Mouse (Mus musculus) mouse embryonic stem cell (cell line): ENCODE measurements around the gene Bcl2l11.

Source experiments
- in situ Hi-C, 2 experiments: fragments of 300-500 bp; cut with MboI; formaldehyde crosslinking; loops; 1 replicate in 1 of 2; 3 replicates in 1 of 2; pipeline ENCODE4 v1.14.3; 2019 to 2020; ENCODE audit warnings: low sequenced_read_pairs in 2 of 2, low pct_unique_long_range_greater_than_20kb in 1 of 2, mixed read lengths in 1 of 2; ENCODE audit not compliant: unreplicated experiment in 1 of 2

Bcl2l11 gene

GRCm38 (mm10) chr2:128134474-128134873 is 8.6 kb downstream of the Bcl2l11 start:
- in situ Hi-C loops: no loop called here

GRCm38 (mm10) chr2:128134948-128135347 is 9.1 kb downstream of the Bcl2l11 start:
- in situ Hi-C loops: no loop called here

- in situ Hi-C loops: no loop called here
Observed at GRCm38 (mm10) chr2:128136769-128137433, 11.1 kb downstream of the Bcl2l11 start.

GRCm38 (mm10) chr2:128137480-128138276 is 11.8 kb downstream of the Bcl2l11 start:
- in situ Hi-C loops: no loop called here

GRCm38 (mm10) chr2:128138924-128139323 is 13.1 kb downstream of the Bcl2l11 start:
- in situ Hi-C loops: no loop called here

- in situ Hi-C loops: no loop called here
Observed at GRCm38 (mm10) chr2:128139781-128140180, 13.9 kb downstream of the Bcl2l11 start.

GRCm38 (mm10) chr2:128140183-128140582 is 14.3 kb downstream of the Bcl2l11 start:
- in situ Hi-C loops: no loop called here

GRCm38 (mm10) chr2:128143992-128144391 is 18.2 kb downstream of the Bcl2l11 start:
- in situ Hi-C loops: no loop called here

GRCm38 (mm10) chr2:128145433-128145832 is 19.6 kb downstream of the Bcl2l11 start:
- in situ Hi-C loops: no loop called here

- in situ Hi-C loops: no loop called here
Observed at GRCm38 (mm10) chr2:128149596-128149995, 23.8 kb downstream of the Bcl2l11 start.

GRCm38 (mm10) chr2:128152211-128152610 is 26.4 kb downstream of the Bcl2l11 start:
- in situ Hi-C loops: no loop called here

- in situ Hi-C loops: no loop called here
Observed at GRCm38 (mm10) chr2:128152845-128153550, 27.2 kb downstream of the Bcl2l11 start.

GRCm38 (mm10) chr2:128153551-128153910 is 27.7 kb downstream of the Bcl2l11 start:
- in situ Hi-C loops: no loop called here

- in situ Hi-C loops: no loop called here
Observed at GRCm38 (mm10) chr2:128155412-128156066, 29.7 kb downstream of the Bcl2l11 start.

GRCm38 (mm10) chr2:128156067-128156462 is 30.2 kb downstream of the Bcl2l11 start:
- in situ Hi-C loops: no loop called here

GRCm38 (mm10) chr2:128156557-128157412 is 30.9 kb downstream of the Bcl2l11 start:
- in situ Hi-C loops: no loop called here

GRCm38 (mm10) chr2:128158734-128159410 is 33.0 kb downstream of the Bcl2l11 start:
- in situ Hi-C loops: no loop called here
